Mouse (Mus musculus) liver, embryonic 14.5 days (tissue): Measurements from ENCODE around the gene Tec.

ENCODE experiments used
- CTCF ChIP-seq: IDR thresholded peaks from 2 replicates; pipeline ENCODE4 v1.5.1; 2016; ENCODE audit warnings: antibody characterized with exemption, low read depth, control low read depth
- EP300 ChIP-seq: IDR thresholded peaks from 2 replicates; pipeline ENCODE4 v1.6.1; 2016; ENCODE audit warnings: antibody characterized with exemption, low read depth

DNA sequence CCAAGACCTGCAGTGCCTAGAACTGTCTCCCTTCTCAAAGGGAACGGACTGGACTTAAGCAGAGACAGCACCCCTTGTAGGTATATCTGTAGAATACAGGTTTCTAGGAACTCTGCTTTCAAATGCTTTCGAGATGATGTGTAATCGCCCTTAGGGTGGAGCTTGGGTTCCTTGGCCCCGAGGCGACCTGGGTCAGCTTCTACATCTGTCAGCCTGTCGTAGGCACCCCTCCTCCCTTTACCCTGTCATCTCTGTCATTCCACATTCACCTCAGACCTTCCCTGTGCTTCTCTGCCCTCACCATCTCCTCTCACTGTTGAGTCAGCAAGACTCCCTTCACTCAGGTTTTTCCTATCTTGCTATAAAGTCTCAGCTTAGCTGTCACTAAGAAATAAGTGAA is 98.4 kb downstream of the Tec start:
- TF ChIP-seq CTCF (no peak), EP300 (no peak)
